In genomic region chr16:33080063-33080462, GRCm38 (mm10) we compare ENCODE assay signal across 24 mouse cellular contexts.
"Had no signal": no experiment of that assay in that cellular context is flagged by ENCODE, and none has a peak within 500 bp of the region (broad histone marks: within the 10 kb centered on the region; RNA-seq: fewer than 3 reads in every experiment).

No protein-coding gene starts in this region.

- H3K9me3 ChIP-seq: heart, embryonic 12.5 days; hindbrain, embryonic 10.5 days; hindbrain, embryonic 12.5 days; intestine, embryonic 15.5 days; limb, embryonic 13.5 days; limb, embryonic 15.5 days; liver, embryonic 12.5 days had no signal

- H3K9ac ChIP-seq: heart, embryonic 12.5 days; hindbrain, embryonic 12.5 days; hindbrain, embryonic 14.5 days; intestine, embryonic 15.5 days; limb, embryonic 13.5 days; limb, embryonic 15.5 days; liver, embryonic 12.5 days had no signal

- H3K27ac ChIP-seq: gastrocnemius, adult 2 months; heart, adult 2 months; hindbrain, embryonic 10.5 days; hindbrain, embryonic 12.5 days; hindbrain, embryonic 14.5 days; intestine, embryonic 15.5 days; limb, embryonic 13.5 days; limb, embryonic 15.5 days; liver, embryonic 12.5 days had no signal

- H3K27me3 ChIP-seq: heart, embryonic 12.5 days; hindbrain, embryonic 12.5 days; intestine, embryonic 15.5 days; limb, embryonic 13.5 days; limb, embryonic 15.5 days; liver, embryonic 12.5 days had no signal

- H3K4me1 ChIP-seq: heart, embryonic 12.5 days; hindbrain, embryonic 10.5 days; hindbrain, embryonic 12.5 days; intestine, embryonic 15.5 days; limb, embryonic 13.5 days; limb, embryonic 15.5 days; liver, embryonic 12.5 days had no signal

- ATAC-seq: hindbrain, embryonic 16.5 days; inflammation-experienced regulatory T-cells, adult 6 months; intestine, embryonic 15.5 days; intestine, postnatal 0 days; liver, embryonic 12.5 days had no signal

- H3K36me3 ChIP-seq: intestine, embryonic 15.5 days; limb, embryonic 15.5 days had no signal

- DNase-seq: gastrocnemius, adult 2 months; gastrocnemius, postnatal 10 days; gastrocnemius, postnatal 36 days; heart, adult 2 months; heart, postnatal 10 days; heart, postnatal 4 days; kidney, adult 2 months; kidney, postnatal 10 days; kidney, postnatal 25 days; kidney, postnatal 4 days; layer of hippocampus, adult 9-11 months; layer of hippocampus, postnatal 36 days; left cerebral cortex, postnatal 4 days had no signal

- H3K4me3 ChIP-seq: gastrocnemius, adult 2 months; heart, adult 2 months; heart, embryonic 12.5 days; hindbrain, embryonic 10.5 days; hindbrain, embryonic 12.5 days; intestine, embryonic 15.5 days; limb, embryonic 13.5 days; limb, embryonic 15.5 days; liver, embryonic 12.5 days had no signal

- H3K4me2 ChIP-seq: heart, embryonic 12.5 days; hindbrain, embryonic 12.5 days; hindbrain, embryonic 14.5 days; intestine, embryonic 15.5 days; limb, embryonic 13.5 days; limb, embryonic 15.5 days; liver, embryonic 12.5 days had no signal
